Mouse (Mus musculus) erythroblast, embryonic 14.5 days (primary cell): ENCODE data around the gene Ssx2ip.

Source experiments
- GATA1 ChIP-seq: IDR thresholded peaks from 2 replicates; pipeline ENCODE4 v1.6.1; 2012; ENCODE audit warnings: low read length, inconsistent platforms, mixed read lengths
- TAL1 ChIP-seq: IDR thresholded peaks from 3 replicates; pipeline ENCODE4 v1.6.1; 2012; ENCODE audit warnings: low read length, inconsistent platforms, mixed read lengths

DNA sequence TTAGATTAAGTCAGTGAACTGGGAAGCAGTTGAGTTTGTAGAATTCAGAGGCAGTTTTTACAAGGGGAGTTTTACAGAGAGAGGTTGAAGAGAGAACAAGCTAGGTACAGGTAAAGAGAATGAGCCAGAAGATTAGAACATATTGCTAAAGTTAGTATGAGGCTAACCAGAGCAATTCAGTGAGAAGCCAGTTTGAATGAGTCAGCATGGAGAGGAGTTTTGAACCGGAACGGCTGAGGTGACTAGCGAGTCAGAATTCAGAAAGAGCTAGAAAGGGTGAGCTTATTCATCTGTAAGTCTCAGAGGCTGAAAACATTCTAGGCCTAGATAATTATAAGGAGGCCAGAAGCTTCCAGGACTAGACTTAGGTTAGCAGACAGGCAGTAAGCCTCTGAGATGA, 70.0 kb downstream of the Ssx2ip start:
- TF ChIP-seq GATA1: no peak
- TF ChIP-seq TAL1: no peak
